Mouse (Mus musculus) forebrain, embryonic 16.5 days (tissue): ENCODE data around the gene Ctnnd2. TPM values are rescaled to one million over a fixed set of nuclear protein-coding genes. Genes with fewer than 3 reads are reported as not detected.
A peak's percentile ranks its signal among the peaks of the same experiment; 100 is the strongest.

Experiments used
- ATAC-seq: fragments of 200-750 bp; cut with Nextera tagmentation; 2 replicates; pipeline ENCODE4 v1.8.0; 2017; ENCODE audit warnings: mild to moderate bottlenecking, moderate library complexity
- H3K27ac ChIP-seq: fragments of 300-500 bp; sonication (generic); 2 replicates; pipeline ENCODE4 v1.5.1; 2014; ENCODE audit warnings: low read length, control low read depth
- H3K27me3 ChIP-seq: fragments of 300-500 bp; sonication (generic); replicated peaks from 2 replicates; pipeline ENCODE4 v1.6.1; 2014; ENCODE audit warnings: low read length; ENCODE audit not compliant: control insufficient read depth, insufficient read depth
- H3K36me3 ChIP-seq: fragments of 300-500 bp; sonication (generic); 2 replicates; pipeline ENCODE4 v1.6.1; 2014; ENCODE audit not compliant: control insufficient read depth, insufficient read depth
- H3K4me1 ChIP-seq: fragments of 300-500 bp; sonication (generic); replicated peaks from 2 replicates; pipeline ENCODE4 v1.6.1; 2014; ENCODE audit warnings: low read length; ENCODE audit not compliant: control insufficient read depth, insufficient read depth
- H3K4me2 ChIP-seq: fragments of 300-500 bp; sonication (generic); 2 replicates; pipeline ENCODE4 v1.6.1; 2014; ENCODE audit warnings: mild to moderate bottlenecking, low read length, control low read depth
- H3K4me3 ChIP-seq: fragments of 300-500 bp; sonication (generic); replicated peaks from 2 replicates; pipeline ENCODE4 v1.5.1; 2014; ENCODE audit warnings: mild to moderate bottlenecking, low read length, control low read depth
- H3K9ac ChIP-seq: fragments of 300-500 bp; sonication (generic); replicated peaks from 2 replicates; pipeline ENCODE4 v1.6.1; 2014; ENCODE audit warnings: low read depth, low read length, control low read depth
- H3K9me3 ChIP-seq: fragments of 300-500 bp; sonication (generic); 2 replicates; pipeline ENCODE4 v1.6.1; 2016; ENCODE audit warnings: low read length; ENCODE audit not compliant: control insufficient read depth
- WGBS: fragments of 180-500 bp; shearing (Covaris S2); extraction: QIAGEN DNeasy Blood & Tissue Kit; methylation state at CpG from one replicate; pipeline ENCODE4 v1.1.7; 2014; 5-methylcytosine and 5-hydroxymethylcytosine counted together
- polyA plus RNA-seq: library from polyadenylated mRNA; unstranded; fragments of >200 nt; fragmentation: Nextera tagmentation; extraction: Ambion mirVana; gene quantifications from 2 replicates; pipeline ENCODE4 v1.2.1, GENCODE M21; 2015

The Ctnnd2 gene
- polyA plus RNA-seq, 1 experiment from 2014 or later: 82.7 TPM

DNA sequence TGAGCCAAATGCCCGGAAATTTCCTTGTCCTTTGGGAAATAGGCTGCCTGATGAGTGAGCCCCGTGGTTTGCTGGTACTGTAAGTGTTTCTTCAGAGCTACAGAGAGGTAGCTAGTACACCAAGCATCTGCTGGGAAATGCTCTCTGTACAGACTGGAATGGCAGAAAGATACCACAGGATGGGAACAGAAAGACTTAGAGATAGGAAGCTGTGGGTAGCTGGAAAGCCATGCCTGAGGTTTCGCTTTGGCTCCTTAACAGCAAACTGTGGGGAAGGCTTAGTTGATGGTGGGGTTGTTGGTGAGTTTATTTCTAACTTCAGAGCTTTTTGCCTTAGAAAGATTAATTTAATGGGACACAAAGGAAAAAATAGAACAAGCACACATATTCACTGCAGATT lies 485.2 kb downstream of the Ctnnd2 start:
- no peak overlapping the region for H3K9ac ChIP-seq
- no peak overlapping the region for H3K4me3 ChIP-seq
- no peaks in the 10 kb centered on the region for H3K9me3 ChIP-seq
- no peaks in the 10 kb centered on the region for H3K27me3 ChIP-seq
- no peak for ATAC-seq
- H3K4me1 ChIP-seq: 0 out of 2 replicates have a peak, but pooled peaks cover 3% of the 10 kb centered on the region
- WGBS: 87% methylated on average over 3 of the region's 3 CpGs
- no peak overlapping the region for H3K4me2 ChIP-seq
- H3K36me3 ChIP-seq: no peaks in the 10 kb centered on the region
- H3K27ac ChIP-seq: no peak overlapping the region

DNA sequence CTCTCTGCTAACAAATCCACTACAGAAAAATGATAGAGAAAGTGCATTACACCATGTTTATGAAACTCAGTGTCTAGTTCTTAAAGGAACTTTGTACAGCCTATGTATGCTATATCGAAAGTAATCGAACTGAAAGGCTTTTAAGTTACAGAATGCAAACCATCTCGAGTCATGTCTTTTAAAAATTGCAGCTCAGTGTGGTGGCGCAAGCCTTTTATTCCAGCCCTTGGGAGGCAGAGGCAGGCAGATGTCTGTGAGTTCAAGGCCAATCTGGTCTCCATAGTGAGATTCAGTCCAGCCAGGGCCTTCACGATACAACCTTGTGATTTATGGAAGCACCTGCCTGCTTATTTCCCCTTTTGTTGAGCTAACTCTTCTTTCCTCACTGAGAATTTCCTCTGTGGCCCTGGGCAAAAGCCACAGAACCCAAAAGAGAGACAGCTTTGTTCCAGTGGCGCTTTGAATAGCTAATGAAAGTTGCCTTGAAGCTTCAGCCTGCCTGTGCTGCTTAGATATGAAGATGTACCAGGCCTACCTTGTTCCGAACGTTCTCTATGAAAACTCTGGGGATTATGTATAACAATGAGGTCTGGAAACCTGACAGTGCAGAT lies 488.3 kb downstream of the Ctnnd2 start:
- Histone ChIP-seq H3K27ac (no peak overlapping the region), H3K4me3 (no peak overlapping the region), H3K36me3 (no peaks in the 10 kb centered on the region), H3K4me1 (0 out of 2 replicates have a peak, but pooled peaks cover under 1% of the 10 kb centered on the region), H3K4me2 (no peak overlapping the region), H3K9me3 (no peaks in the 10 kb centered on the region), H3K9ac (no peak overlapping the region), H3K27me3 (no peaks in the 10 kb centered on the region)
- no peak for ATAC-seq
- 90% methylated on average over 8 of the region's 8 CpGs for WGBS

DNA sequence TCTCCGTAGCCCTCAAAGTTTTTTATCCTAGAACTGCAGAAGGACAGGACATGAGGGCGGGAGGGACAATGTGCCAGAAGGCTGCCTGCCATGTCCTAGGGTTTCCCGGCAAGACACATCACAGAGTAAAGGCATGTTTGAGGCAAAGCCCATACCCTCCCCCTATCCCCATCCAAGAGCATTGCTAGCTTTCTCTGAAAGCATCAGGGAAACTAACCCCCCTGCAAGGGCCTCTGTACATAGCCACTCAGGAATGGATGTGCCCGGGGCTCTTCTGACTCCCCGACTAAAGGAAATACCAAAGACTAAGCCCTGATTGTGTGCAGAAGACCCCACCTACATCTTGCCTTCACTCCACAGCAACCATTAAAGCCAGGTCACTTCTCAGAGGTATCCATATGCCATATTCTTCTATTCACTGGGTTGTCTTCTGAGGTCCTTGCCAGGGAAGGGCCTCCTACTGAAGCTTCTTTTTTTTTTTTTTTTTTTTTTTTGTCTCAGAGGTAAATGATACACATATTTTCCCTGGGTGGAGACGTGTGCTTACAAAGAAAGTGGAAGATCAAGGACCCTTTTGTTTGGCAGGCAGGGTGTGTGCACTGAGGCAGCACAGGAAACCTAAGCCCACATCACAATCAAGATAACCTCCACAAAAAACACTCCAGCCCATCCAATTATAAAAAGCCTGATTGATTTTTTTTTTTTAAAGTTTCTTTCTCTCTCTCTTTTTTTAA lies 489.5 kb downstream of the Ctnnd2 start:
- no peak for ATAC-seq
- 40% methylated on average over 6 of the region's 6 CpGs for WGBS
- Histone ChIP-seq H3K27me3 (no peaks in the 10 kb centered on the region), H3K36me3 (no peaks in the 10 kb centered on the region), H3K4me3 (no peak overlapping the region), H3K9ac (no peak overlapping the region), H3K9me3 (no peaks in the 10 kb centered on the region), H3K27ac (no peak overlapping the region), H3K4me2 (no peak overlapping the region), H3K4me1 (no peaks in the 10 kb centered on the region)

DNA sequence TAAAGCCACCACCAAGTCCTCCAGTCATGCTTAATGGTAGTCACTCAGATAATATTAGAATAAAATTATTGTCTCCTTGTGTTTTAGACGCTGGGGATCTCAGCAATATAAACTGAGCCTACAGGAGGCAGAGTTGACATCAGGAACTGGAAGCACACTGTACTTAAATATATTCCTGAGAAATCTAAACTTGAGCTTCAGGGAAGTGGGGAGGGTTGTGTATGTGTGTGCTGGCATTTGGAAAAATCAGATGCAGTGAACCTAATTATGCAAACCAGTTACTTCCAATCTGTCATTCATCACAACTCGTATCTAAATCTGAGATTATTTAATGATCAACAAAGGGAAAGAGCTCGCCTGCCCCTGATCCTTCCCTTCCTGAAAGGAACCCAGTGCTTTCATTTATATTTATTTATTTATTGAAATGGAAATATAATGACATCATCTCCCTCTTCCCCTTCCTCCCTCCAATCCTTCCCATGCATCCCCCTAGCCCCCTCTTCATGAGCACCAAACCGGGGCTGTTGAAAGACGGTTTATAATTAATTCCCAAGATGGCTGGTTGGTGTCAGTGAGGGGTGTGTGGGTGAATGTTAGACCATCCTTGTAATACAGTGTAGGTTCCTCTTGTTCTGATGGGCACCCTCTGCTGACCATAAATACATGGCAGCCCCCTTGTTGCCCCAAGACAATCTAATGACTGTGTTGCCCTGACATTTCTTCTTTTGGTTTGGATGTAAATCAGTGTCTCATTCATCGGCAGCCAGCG lies 495.6 kb downstream of the Ctnnd2 start:
- no peak overlapping the region for H3K4me2 ChIP-seq
- ATAC-seq: peak; percentile 60
- peaks cover 13% of the 10 kb centered on the region for H3K4me1 ChIP-seq
- WGBS: 39% methylated on average over 7 of the region's 7 CpGs
- no peak overlapping the region for H3K27ac ChIP-seq
- no peak overlapping the region for H3K4me3 ChIP-seq
- H3K27me3 ChIP-seq: no peaks in the 10 kb centered on the region
- no peaks in the 10 kb centered on the region for H3K9me3 ChIP-seq
- no peaks in the 10 kb centered on the region for H3K36me3 ChIP-seq
- no peak overlapping the region for H3K9ac ChIP-seq

DNA sequence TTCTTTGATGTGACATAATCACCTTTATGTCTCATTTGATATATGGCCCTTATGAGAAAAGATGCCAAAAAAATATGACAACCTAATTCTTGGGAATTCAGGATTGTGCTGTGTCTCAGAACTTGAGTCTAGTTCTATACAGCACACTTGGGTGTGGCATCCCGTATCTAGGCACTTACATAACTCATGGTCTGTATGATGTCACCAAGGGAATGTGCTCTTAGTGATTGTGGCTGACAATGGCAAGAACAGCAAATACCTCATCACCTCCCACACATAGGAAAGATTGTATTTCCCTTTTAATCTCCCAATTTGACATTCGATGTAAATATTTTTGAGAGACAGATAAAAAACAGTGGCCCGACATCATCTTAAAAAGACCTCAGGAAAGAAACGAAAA lies 509.5 kb downstream of the Ctnnd2 start:
- 0 out of 2 replicates have a peak, but pooled peaks cover 3% of the 10 kb centered on the region for H3K4me1 ChIP-seq
- no peak for ATAC-seq
- H3K9ac ChIP-seq: no peak overlapping the region
- H3K4me2 ChIP-seq: no peak overlapping the region
- WGBS: 88% methylated on average over 4 of the region's 4 CpGs
- no peaks in the 10 kb centered on the region for H3K9me3 ChIP-seq
- H3K4me3 ChIP-seq: no peak overlapping the region
- H3K27me3 ChIP-seq: no peaks in the 10 kb centered on the region
- H3K36me3 ChIP-seq: 0 out of 2 replicates have a peak, but pooled peaks cover 2% of the 10 kb centered on the region
- H3K27ac ChIP-seq: no peak overlapping the region

DNA sequence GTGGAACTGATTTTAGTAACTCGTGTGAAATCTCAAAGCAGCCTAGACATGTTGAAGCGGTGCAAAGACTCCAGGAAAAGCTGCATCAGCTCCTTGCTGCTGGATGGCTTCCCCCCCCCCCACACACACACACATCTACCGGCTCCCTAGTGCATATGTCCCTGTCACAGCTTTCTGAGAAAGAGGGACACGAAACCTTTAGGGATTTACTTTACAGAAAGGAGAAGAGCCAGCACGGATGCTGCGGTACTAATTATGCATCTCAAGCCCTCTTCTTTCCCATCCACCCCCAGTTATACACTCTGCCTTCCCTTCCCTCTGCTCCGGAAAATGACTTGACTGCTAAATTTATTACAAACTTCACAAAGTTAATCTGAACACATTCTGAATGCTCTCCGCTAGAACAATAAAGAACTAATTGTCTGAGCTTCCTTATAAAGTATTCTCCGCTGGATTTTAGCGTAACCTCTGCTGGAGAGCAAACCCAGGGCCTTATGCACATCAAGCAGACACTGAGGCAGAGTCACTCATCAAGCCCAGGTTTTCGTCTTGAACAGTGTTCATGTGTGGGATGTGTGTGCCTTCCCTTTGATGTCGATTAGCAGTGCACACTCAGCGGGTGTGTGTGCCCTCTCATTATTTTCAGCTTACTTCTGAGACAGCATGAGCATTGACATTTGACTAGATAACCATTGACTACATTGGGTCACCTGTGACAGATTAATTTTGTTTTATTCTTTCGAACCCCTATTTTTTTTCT lies 510.1 kb downstream of the Ctnnd2 start:
- no peaks in the 10 kb centered on the region for H3K9me3 ChIP-seq
- H3K27me3 ChIP-seq: no peaks in the 10 kb centered on the region
- H3K9ac ChIP-seq: no peak overlapping the region
- no peak overlapping the region for H3K4me3 ChIP-seq
- 64% methylated on average over 14 of the region's 14 CpGs for WGBS
- 0 out of 2 replicates have a peak, but pooled peaks cover 2% of the 10 kb centered on the region for H3K36me3 ChIP-seq
- peak; percentile 53 for ATAC-seq
- 0 out of 2 replicates have a peak, but pooled peaks cover 3% of the 10 kb centered on the region for H3K4me1 ChIP-seq
- no peak overlapping the region for H3K4me2 ChIP-seq
- H3K27ac ChIP-seq: no peak overlapping the region

DNA sequence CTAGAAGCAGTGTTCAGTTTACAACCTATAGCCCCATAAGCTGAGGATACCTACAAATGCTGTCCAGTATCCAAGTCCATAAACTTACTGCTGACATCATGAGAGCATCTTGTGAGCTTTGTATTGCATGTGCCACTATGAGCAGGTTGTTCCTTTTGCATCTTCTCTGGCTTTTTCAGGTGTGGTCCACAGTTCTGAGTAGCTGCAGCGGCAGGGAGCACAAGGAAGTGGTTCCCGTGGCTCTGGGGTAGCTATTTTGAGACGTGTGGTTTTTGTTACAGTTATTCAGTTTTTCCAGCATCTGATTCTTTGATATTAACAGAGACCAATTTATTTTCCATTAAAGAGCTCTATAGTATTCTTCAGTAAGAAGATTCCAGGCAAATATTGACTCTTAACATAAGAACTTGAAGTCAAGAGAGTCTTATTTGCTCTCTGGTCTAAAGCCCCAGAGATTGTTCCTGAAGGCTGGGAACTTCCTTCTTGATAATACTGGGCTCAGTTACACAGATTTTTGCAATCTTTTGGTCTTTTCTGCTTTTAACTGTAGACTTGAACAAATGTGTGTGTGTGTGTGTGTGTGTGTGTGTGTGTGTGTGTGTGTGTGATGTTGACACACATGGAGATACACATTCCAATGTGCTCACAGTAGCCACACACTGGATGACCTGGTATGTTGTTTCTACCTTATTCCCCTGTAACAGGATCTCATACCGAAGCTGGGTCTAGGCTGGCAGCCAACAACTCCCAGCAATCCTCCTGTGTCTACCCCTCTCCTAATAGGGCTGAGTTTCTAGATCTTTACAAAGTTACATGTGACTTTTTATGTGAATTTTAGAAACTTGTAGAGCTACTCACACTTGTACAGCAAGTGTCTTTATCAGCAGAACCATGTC lies 514.1 kb downstream of the Ctnnd2 start:
- Histone ChIP-seq H3K36me3 (0 out of 2 replicates have a peak, but pooled peaks cover 2% of the 10 kb centered on the region), H3K27ac (no peak overlapping the region), H3K27me3 (no peaks in the 10 kb centered on the region), H3K9ac (no peak overlapping the region), H3K4me1 (0 out of 2 replicates have a peak, but pooled peaks cover 3% of the 10 kb centered on the region), H3K4me2 (no peak overlapping the region), H3K9me3 (no peaks in the 10 kb centered on the region), H3K4me3 (no peak overlapping the region)
- 62% methylated on average over 4 of the region's 4 CpGs for WGBS
- no peak for ATAC-seq

DNA sequence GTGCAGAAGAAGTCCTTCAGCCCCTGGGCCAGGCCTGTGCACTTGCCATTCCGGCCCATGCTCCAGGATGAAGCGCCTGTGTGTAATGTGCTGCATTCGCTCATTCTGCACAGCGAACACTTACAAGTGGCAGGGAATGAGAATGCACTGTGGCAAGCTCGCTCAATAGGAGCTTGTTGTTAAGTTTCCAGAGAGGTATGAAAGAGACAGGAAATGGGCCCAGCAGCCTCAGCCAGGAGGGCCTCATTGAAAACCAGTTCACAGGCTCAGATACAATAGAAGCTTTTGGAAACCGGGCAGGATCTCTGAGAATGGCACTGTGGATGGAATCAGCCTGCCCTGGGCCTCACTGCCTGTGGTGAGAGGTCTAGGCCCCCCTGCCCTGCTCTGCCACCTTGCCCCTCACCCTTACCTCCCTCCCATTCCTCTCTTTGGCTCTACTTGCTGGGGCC lies 521.4 kb downstream of the Ctnnd2 start:
- Histone ChIP-seq H3K9me3 (no peaks in the 10 kb centered on the region), H3K27ac (peak overlapping the region; percentile 32; the same call in 1 of the 2 replicates), H3K36me3 (no peaks in the 10 kb centered on the region), H3K4me2 (no peak overlapping the region), H3K9ac (no peak overlapping the region), H3K4me3 (no peak overlapping the region), H3K4me1 (peaks cover 4% of the 10 kb centered on the region), H3K27me3 (no peaks in the 10 kb centered on the region)
- ATAC-seq: peak; percentile 97
- WGBS: 9% methylated on average over 6 of the region's 6 CpGs
